Mouse (Mus musculus): ENCODE results near the gene Ssr3. TPM values are rescaled to one million over a fixed set of nuclear protein-coding genes. Genes with fewer than 3 reads are reported as not detected.

Gene Ssr3
- total RNA-seq, 2 experiments from 2014 or later = 132 to 153 TPM

Other genes starting within 250 kb of the Ssr3 start
- gene Tiparp, start 135.8 kb upstream of the Ssr3 start, total RNA-seq (2021) = 10 to 100 TPM; 14.0 to 41.9 TPM